11 mouse cellular contexts compared by ENCODE assay signal in genomic region chr12:9576043-9576538, GRCm38 (mm10). TPM values are rescaled to one million over a fixed set of nuclear protein-coding genes. Genes with fewer than 3 reads are reported as not detected.
A peak's percentile ranks its signal among the peaks of the same experiment; 100 is the strongest.
DNase-seq lines count a peak whose midpoint lies in the region; ATAC-seq and TF ChIP-seq lines count a peak whose summit lies in the region.
"Had no signal": no experiment of that assay in that cellular context is flagged by ENCODE, and none has a peak within 500 bp of the region (broad histone marks: within the 10 kb centered on the region; RNA-seq: fewer than 3 reads in every experiment).

No protein-coding gene starts in this region.

- H3K4me2 ChIP-seq in liver, embryonic 11.5 days: peak overlapping the region; percentile 20; the same call in 1 of the 2 replicates
- no peak overlapping the region for H3K4me2 ChIP-seq in liver, embryonic 12.5 days
- H3K4me2 ChIP-seq in hindbrain, embryonic 13.5 days: no peak overlapping the region
- peak overlapping the region; percentile 20 for H3K4me2 ChIP-seq in neural tube, embryonic 13.5 days
- H3K4me2 ChIP-seq: midbrain, embryonic 13.5 days had no signal

- 6% methylated on average over 18 of the region's 18 CpGs for WGBS in liver, embryonic 11.5 days
- 4% methylated on average over 18 of the region's 18 CpGs for WGBS in liver, embryonic 12.5 days (ENCODE audit: insufficient replicate concordance)
- 1% methylated on average over 18 of the region's 18 CpGs for WGBS in hindbrain, embryonic 13.5 days
- WGBS in neural tube, embryonic 13.5 days: 2% methylated on average over 18 of the region's 18 CpGs

- H3K27ac ChIP-seq in liver, embryonic 11.5 days (ENCODE audit: low read depth, low read length): no peak overlapping the region
- no peak overlapping the region for H3K27ac ChIP-seq in liver, embryonic 12.5 days
- no peak overlapping the region for H3K27ac ChIP-seq in hindbrain, embryonic 13.5 days
- H3K27ac ChIP-seq in neural tube, embryonic 13.5 days (replicated peaks): no peak overlapping the region
- no peak overlapping the region for H3K27ac ChIP-seq in left cerebral cortex, adult 2 months
- H3K27ac ChIP-seq: midbrain, embryonic 13.5 days had no signal

- H3K36me3 ChIP-seq in liver, embryonic 11.5 days (ENCODE audit: control insufficient read depth, insufficient read depth, low read length): no peaks in the 10 kb centered on the region
- no peaks in the 10 kb centered on the region for H3K36me3 ChIP-seq in liver, embryonic 12.5 days
- no peaks in the 10 kb centered on the region for H3K36me3 ChIP-seq in hindbrain, embryonic 13.5 days
- H3K36me3 ChIP-seq in neural tube, embryonic 13.5 days: no peaks in the 10 kb centered on the region
- H3K36me3 ChIP-seq: midbrain, embryonic 13.5 days had no signal

- peaks cover 98% of the 10 kb centered on the region for H3K27me3 ChIP-seq in liver, embryonic 11.5 days (replicated peaks; ENCODE audit: control insufficient read depth, insufficient read depth, low read length)
- H3K27me3 ChIP-seq in liver, embryonic 12.5 days (replicated peaks): peaks cover 100% of the 10 kb centered on the region
- peaks cover 100% of the 10 kb centered on the region for H3K27me3 ChIP-seq in hindbrain, embryonic 13.5 days
- peaks cover 99% of the 10 kb centered on the region for H3K27me3 ChIP-seq in neural tube, embryonic 13.5 days

- no peaks in the 10 kb centered on the region for H3K9me3 ChIP-seq in liver, embryonic 11.5 days (ENCODE audit: control insufficient read depth, low read length)
- no peaks in the 10 kb centered on the region for H3K9me3 ChIP-seq in liver, embryonic 12.5 days (replicated peaks)
- H3K9me3 ChIP-seq in hindbrain, embryonic 13.5 days: no peaks in the 10 kb centered on the region
- no peaks in the 10 kb centered on the region for H3K9me3 ChIP-seq in neural tube, embryonic 13.5 days
- H3K9me3 ChIP-seq: midbrain, embryonic 13.5 days had no signal

- ATAC-seq in liver, embryonic 11.5 days (replicated peaks; ENCODE audit: low FRiP score): no peak
- no peak for ATAC-seq in liver, embryonic 12.5 days
- 0 out of 2 replicates have a peak, but pooled peaks have one; percentile 28 for ATAC-seq in hindbrain, embryonic 13.5 days (ENCODE audit: low FRiP score)
- peak; percentile 36; the same call in 1 of the 2 replicates for ATAC-seq in neural tube, embryonic 13.5 days (ENCODE audit: low read depth)
- ATAC-seq: midbrain, embryonic 13.5 days had no signal

- peak overlapping the region; percentile 46 for H3K4me3 ChIP-seq in liver, embryonic 11.5 days (ENCODE audit: low read depth, low read length)
- H3K4me3 ChIP-seq in liver, embryonic 12.5 days: no peak overlapping the region
- peak overlapping the region; percentile 33 for H3K4me3 ChIP-seq in hindbrain, embryonic 13.5 days
- peak overlapping the region; percentile 36 for H3K4me3 ChIP-seq in neural tube, embryonic 13.5 days
- H3K4me3 ChIP-seq in left cerebral cortex, adult 2 months: no peak overlapping the region
- H3K4me3 ChIP-seq: erythroblast, embryonic 14.5 days; midbrain, embryonic 13.5 days had no signal

- TF ChIP-seq CTCF in left cerebral cortex, adult 2 months (IDR thresholded peaks at IDR 0.05): no peak

- peaks cover 2% of the 10 kb centered on the region; the same call in 1 of the 2 replicates for H3K4me1 ChIP-seq in liver, embryonic 11.5 days (replicated peaks; ENCODE audit: control insufficient read depth, insufficient read depth, low read length)
- H3K4me1 ChIP-seq in liver, embryonic 12.5 days: no peaks in the 10 kb centered on the region
- H3K4me1 ChIP-seq in hindbrain, embryonic 13.5 days (replicated peaks): peaks cover 29% of the 10 kb centered on the region
- H3K4me1 ChIP-seq in neural tube, embryonic 13.5 days (replicated peaks): peaks cover 37% of the 10 kb centered on the region

- intact Hi-C loops in left cerebral cortex, adult 2 months (cut with DNase I): no loop called here
- intact Hi-C loops in left cerebral cortex, postnatal 25 days (cut with DNase I): loop anchor here (10.0 kb wide), 1 partner anchor 321 kb away; no protein-coding TSS in a partner anchor

- H3K9ac ChIP-seq in liver, embryonic 11.5 days (ENCODE audit: low read depth, low read length): no peak overlapping the region
- H3K9ac ChIP-seq in liver, embryonic 12.5 days: no peak overlapping the region
- H3K9ac ChIP-seq in hindbrain, embryonic 13.5 days: no peak overlapping the region
- 0 out of 2 replicates have a peak overlapping the region, but pooled peaks have one; percentile 2 for H3K9ac ChIP-seq in neural tube, embryonic 13.5 days
- H3K9ac ChIP-seq: midbrain, embryonic 13.5 days had no signal

- peak; percentile 40 for DNase-seq in embryo, embryonic 10.5 days (ENCODE audit: low spot score)
- no peak for DNase-seq in embryo, embryonic 10 days (ENCODE audit: low spot score)
- no peak for DNase-seq in liver, embryonic 11.5 days (ENCODE audit: low spot score)
- no peak for DNase-seq in left cerebral cortex, adult 2 months (ENCODE audit: extremely low spot score in 1 of 2, low spot score in 2 of 2)
- no peak for DNase-seq in left cerebral cortex, postnatal 25 days (ENCODE audit: low spot score in 2 of 2)
- DNase-seq: layer of hippocampus, postnatal 36 days had no signal

RNA-seq across cellular contexts. Expression of gene Osr1, which starts 6.2 kb away (rescaled TPM):
- 9.3 and 10.6 TPM in 2 replicates for polyA plus RNA-seq in liver, embryonic 11.5 days (2014; fragmentation: Nextera tagmentation; extraction: Ambion mirVana)
- 1.3 and 2.0 TPM in 2 replicates for polyA plus RNA-seq in liver, embryonic 12.5 days (2016; fragmentation: Nextera tagmentation; extraction: Ambion mirVana)
- polyA plus RNA-seq in hindbrain, embryonic 13.5 days (2015; fragmentation: Nextera tagmentation; extraction: Ambion mirVana): 10.4 and 11.8 TPM in 2 replicates
- polyA plus RNA-seq in neural tube, embryonic 13.5 days (2015; fragmentation: Nextera tagmentation; extraction: Ambion mirVana): 12.3 and 15.7 TPM in 2 replicates
- 1 to 10 TPM; 2.8 to 3.9 TPM for total RNA-seq in left cerebral cortex, adult 2 months (2021)
- 1 to 10 TPM; 2.3 to 3.6 TPM for total RNA-seq in left cerebral cortex, postnatal 25 days (2021)
- polyA plus RNA-seq: erythroblast, embryonic 14.5 days had no signal

Comparison
In these comparisons a context has a peak if more than half of its experiments do, and no peak if none do; other contexts are left out.
1. H3K4me2 ChIP-seq: peak in liver, embryonic 11.5 days (single experiment) and neural tube, embryonic 13.5 days (single experiment); none in liver, embryonic 12.5 days (single experiment) and hindbrain, embryonic 13.5 days (single experiment).
2. H3K4me3 ChIP-seq: peak in liver, embryonic 11.5 days (single experiment), hindbrain, embryonic 13.5 days (single experiment) and neural tube, embryonic 13.5 days (single experiment); none in liver, embryonic 12.5 days (single experiment) and left cerebral cortex, adult 2 months (single experiment).
3. ATAC-seq: peak in hindbrain, embryonic 13.5 days (single experiment) and neural tube, embryonic 13.5 days (single experiment); none in liver, embryonic 11.5 days (single experiment) and liver, embryonic 12.5 days (single experiment).